Mouse (Mus musculus): ENCODE data around the gene Caln1. TPM values are rescaled to one million over a fixed set of nuclear protein-coding genes. Genes with fewer than 3 reads are reported as not detected.

Gene Caln1
- total and polyA plus RNA-seq, 2 experiments = 2.4 to 2.9 TPM

DNA sequence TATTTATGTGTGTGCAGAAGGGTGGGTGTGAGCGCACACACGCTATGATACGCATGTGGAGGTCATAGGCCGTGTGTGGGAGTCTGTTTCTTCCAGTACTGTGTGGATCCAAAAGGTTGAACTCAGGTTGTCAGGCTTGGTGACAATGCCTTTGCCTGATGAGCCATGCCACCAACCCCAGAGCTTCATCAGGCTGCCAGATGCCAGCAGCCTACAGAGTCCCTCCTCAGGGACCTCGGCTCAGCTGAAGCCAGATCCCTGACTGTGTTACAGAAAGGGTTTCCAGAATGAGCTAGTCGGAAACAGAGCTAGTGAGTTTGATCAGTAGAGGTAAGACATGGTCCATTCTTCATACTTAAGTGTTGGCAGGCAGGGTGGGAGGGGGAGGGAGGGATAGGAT lies 25.9 kb downstream of the Caln1 start:
- TF ChIP-seq POLR2A (IDR thresholded peaks at IDR 0.05; ENCODE audit: extremely low read depth, insufficient read depth, low read length) = no peak
- TF ChIP-seq CTCF (IDR thresholded peaks at IDR 0.05; ENCODE audit: low read depth, low read length) = no peak
- WGBS = 67% methylated on average over 6 of the region's 6 CpGs

DNA sequence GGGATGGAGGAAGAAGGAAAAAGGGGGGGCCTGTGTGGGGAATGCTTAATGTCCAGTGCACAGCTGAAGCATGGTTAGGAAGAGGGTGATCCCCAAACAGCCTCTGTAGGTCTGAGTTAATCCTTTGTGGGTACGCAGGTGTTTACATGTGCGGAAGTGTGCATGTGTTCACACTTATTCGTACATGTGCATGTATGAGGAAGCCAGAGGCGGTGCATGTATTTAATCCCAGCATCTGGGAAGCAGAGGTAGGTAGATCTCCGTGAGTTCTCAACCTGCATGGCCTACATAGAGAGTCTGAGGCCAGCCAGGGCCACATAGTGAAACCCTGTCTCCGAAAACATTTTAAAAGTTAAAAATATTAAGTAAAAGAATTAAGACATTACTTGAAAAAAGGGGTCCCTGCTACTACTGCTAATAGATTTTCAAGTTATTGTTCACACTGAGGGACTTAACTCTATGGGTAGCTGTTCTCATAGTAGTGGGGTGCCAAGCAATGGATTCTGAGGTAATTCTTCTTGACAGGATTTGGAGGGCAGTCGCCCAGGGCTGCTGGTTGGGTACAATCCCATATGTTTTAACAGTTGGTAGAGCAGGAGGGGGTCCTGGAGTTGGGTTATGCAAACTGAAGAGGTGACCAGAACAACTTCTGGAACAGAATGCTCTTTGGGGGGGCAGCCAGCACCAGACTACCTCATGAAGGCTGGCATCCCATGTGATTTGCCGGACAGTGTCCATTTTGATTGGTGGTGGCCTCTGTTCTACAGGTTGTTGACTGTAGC lies 31.1 kb downstream of the Caln1 start:
- no peaks in the 10 kb centered on the region for H3K36me3 ChIP-seq (ENCODE audit: control insufficient read depth, insufficient read depth, low read length)
- H3K27ac ChIP-seq (replicated peaks; ENCODE audit: insufficient read depth, low read depth, low read length) = no peak overlapping the region
- no peaks in the 10 kb centered on the region for H3K4me1 ChIP-seq (ENCODE audit: control insufficient read depth, insufficient read depth, low read length)
- H3K79me2 ChIP-seq (ENCODE audit: control insufficient read depth, insufficient read depth, low read length) = no peaks in the 10 kb centered on the region
- H3K9ac ChIP-seq (ENCODE audit: low read depth, low read length) = no peak overlapping the region
- H3K27me3 ChIP-seq (ENCODE audit: control insufficient read depth, insufficient read depth, low read length) = no peaks in the 10 kb centered on the region
- 84% methylated on average over 8 of the region's 8 CpGs for WGBS
- TF ChIP-seq CTCF (IDR thresholded peaks at IDR 0.05; ENCODE audit: low read depth, low read length) = no peak
- TF ChIP-seq POLR2A (IDR thresholded peaks at IDR 0.05; ENCODE audit: extremely low read depth, insufficient read depth, low read length) = no peak
- DNase-seq (ENCODE audit: extremely low read depth, low read depth, low spot score) = no peak
- no peak overlapping the region for H3K4me3 ChIP-seq (ENCODE audit: insufficient read depth, low read depth, low read length)

More for the DNA sequence above, 25.9 kb downstream of the Caln1 start:
- H3K4me3 ChIP-seq (ENCODE audit: insufficient read depth, low read depth, low read length) = no peak overlapping the region
- H3K27ac ChIP-seq (replicated peaks; ENCODE audit: insufficient read depth, low read depth, low read length) = no peak overlapping the region
- no peaks in the 10 kb centered on the region for H3K27me3 ChIP-seq (ENCODE audit: control insufficient read depth, insufficient read depth, low read length)
- DNase-seq (ENCODE audit: extremely low read depth, low read depth, low spot score) = no peak
- H3K9ac ChIP-seq (ENCODE audit: low read depth, low read length) = no peak overlapping the region
- no peaks in the 10 kb centered on the region for H3K79me2 ChIP-seq (ENCODE audit: control insufficient read depth, insufficient read depth, low read length)
- H3K4me1 ChIP-seq (ENCODE audit: control insufficient read depth, insufficient read depth, low read length) = no peaks in the 10 kb centered on the region
- no peaks in the 10 kb centered on the region for H3K36me3 ChIP-seq (ENCODE audit: control insufficient read depth, insufficient read depth, low read length)

GRCm38 (mm10) chr5:130405201-130405600 lies 35.9 kb downstream of the Caln1 start:
- Histone ChIP-seq H3K4me1 (ENCODE audit: control insufficient read depth, insufficient read depth, low read length) (no peaks in the 10 kb centered on the region), H3K79me2 (ENCODE audit: control insufficient read depth, insufficient read depth, low read length) (no peaks in the 10 kb centered on the region), H3K9ac (ENCODE audit: low read depth, low read length) (no peak overlapping the region), H3K27me3 (ENCODE audit: control insufficient read depth, insufficient read depth, low read length) (no peaks in the 10 kb centered on the region), H3K27ac (replicated peaks; ENCODE audit: insufficient read depth, low read depth, low read length) (no peak overlapping the region), H3K4me3 (ENCODE audit: insufficient read depth, low read depth, low read length) (no peak overlapping the region), H3K36me3 (ENCODE audit: control insufficient read depth, insufficient read depth, low read length) (no peaks in the 10 kb centered on the region)
- 35% methylated on average over 1 of the region's 1 CpGs for WGBS
- peak; percentile 6 for DNase-seq (ENCODE audit: extremely low read depth, low read depth, low spot score)
- TF ChIP-seq CTCF (IDR thresholded peaks at IDR 0.05; ENCODE audit: low read depth, low read length) (peak; percentile 96), POLR2A (IDR thresholded peaks at IDR 0.05; ENCODE audit: extremely low read depth, insufficient read depth, low read length) (no peak)

GRCm38 (mm10) chr5:130409706-130410105 lies 40.5 kb downstream of the Caln1 start:
- no peak for TF ChIP-seq POLR2A (IDR thresholded peaks at IDR 0.05; ENCODE audit: extremely low read depth, insufficient read depth, low read length)
- TF ChIP-seq CTCF (IDR thresholded peaks at IDR 0.05; ENCODE audit: low read depth, low read length) = no peak
- H3K27ac ChIP-seq (replicated peaks; ENCODE audit: insufficient read depth, low read depth, low read length) = no peak overlapping the region
- WGBS = 83% methylated on average over 6 of the region's 6 CpGs
- no peaks in the 10 kb centered on the region for H3K27me3 ChIP-seq (ENCODE audit: control insufficient read depth, insufficient read depth, low read length)
- no peak for DNase-seq (ENCODE audit: extremely low read depth, low read depth, low spot score)
- no peaks in the 10 kb centered on the region for H3K4me1 ChIP-seq (ENCODE audit: control insufficient read depth, insufficient read depth, low read length)
- no peak overlapping the region for H3K9ac ChIP-seq (ENCODE audit: low read depth, low read length)
- H3K36me3 ChIP-seq (ENCODE audit: control insufficient read depth, insufficient read depth, low read length) = no peaks in the 10 kb centered on the region
- H3K4me3 ChIP-seq (ENCODE audit: insufficient read depth, low read depth, low read length) = no peak overlapping the region
- no peaks in the 10 kb centered on the region for H3K79me2 ChIP-seq (ENCODE audit: control insufficient read depth, insufficient read depth, low read length)

- TF ChIP-seq POLR2A (IDR thresholded peaks at IDR 0.05; ENCODE audit: extremely low read depth, insufficient read depth, low read length) (no peak), CTCF (IDR thresholded peaks at IDR 0.05; ENCODE audit: low read depth, low read length) (no peak)
- no peak for DNase-seq (ENCODE audit: extremely low read depth, low read depth, low spot score)
- no peaks in the 10 kb centered on the region for H3K79me2 ChIP-seq (ENCODE audit: control insufficient read depth, insufficient read depth, low read length)
- H3K27ac ChIP-seq (replicated peaks; ENCODE audit: insufficient read depth, low read depth, low read length) = no peak overlapping the region
- H3K9ac ChIP-seq (ENCODE audit: low read depth, low read length) = no peak overlapping the region
- H3K4me1 ChIP-seq (ENCODE audit: control insufficient read depth, insufficient read depth, low read length) = no peaks in the 10 kb centered on the region
- no peaks in the 10 kb centered on the region for H3K27me3 ChIP-seq (ENCODE audit: control insufficient read depth, insufficient read depth, low read length)
- H3K4me3 ChIP-seq (ENCODE audit: insufficient read depth, low read depth, low read length) = no peak overlapping the region
- H3K36me3 ChIP-seq (ENCODE audit: control insufficient read depth, insufficient read depth, low read length) = no peaks in the 10 kb centered on the region
- 92% methylated on average over 17 of the region's 17 CpGs for WGBS
These were observed 42.3 kb downstream of the Caln1 start for GRCm38 (mm10) chr5:130411516-130411915.

- no peaks in the 10 kb centered on the region for H3K79me2 ChIP-seq (ENCODE audit: control insufficient read depth, insufficient read depth, low read length)
- H3K36me3 ChIP-seq (ENCODE audit: control insufficient read depth, insufficient read depth, low read length) = no peaks in the 10 kb centered on the region
- H3K27me3 ChIP-seq (ENCODE audit: control insufficient read depth, insufficient read depth, low read length) = peaks cover 3% of the 10 kb centered on the region; the same call in 1 of the 2 replicates
- no peak overlapping the region for H3K27ac ChIP-seq (replicated peaks; ENCODE audit: insufficient read depth, low read depth, low read length)
- H3K9ac ChIP-seq (ENCODE audit: low read depth, low read length) = no peak overlapping the region
- no peak for TF ChIP-seq CTCF (IDR thresholded peaks at IDR 0.05; ENCODE audit: low read depth, low read length)
- no peak for TF ChIP-seq POLR2A (IDR thresholded peaks at IDR 0.05; ENCODE audit: extremely low read depth, insufficient read depth, low read length)
- no peaks in the 10 kb centered on the region for H3K4me1 ChIP-seq (ENCODE audit: control insufficient read depth, insufficient read depth, low read length)
- 57% methylated on average over 6 of the region's 6 CpGs for WGBS
- no peak overlapping the region for H3K4me3 ChIP-seq (ENCODE audit: insufficient read depth, low read depth, low read length)
- DNase-seq (ENCODE audit: extremely low read depth, low read depth, low spot score) = no peak
These were observed 78.2 kb downstream of the Caln1 start for GRCm38 (mm10) chr5:130447438-130447837.

Measured in liver, adult 2 months (tissue).